Mouse (Mus musculus) megakaryocyte, embryonic 14.5 days (primary cell): Measurements from ENCODE around the gene Bcas3.

Source experiments
- FLI1 ChIP-seq: IDR thresholded peaks from 2 replicates; pipeline ENCODE4 v1.6.1; 2012; ENCODE audit warnings: low read length, inconsistent platforms, mixed read lengths
- GATA1 ChIP-seq: IDR thresholded peaks from 3 replicates; pipeline ENCODE4 v1.6.1; 2012; ENCODE audit warnings: mixed read lengths, low read length, inconsistent platforms, borderline replicate concordance

- TF ChIP-seq FLI1, result no peak
- TF ChIP-seq GATA1, result no peak
Measured at GRCm38 (mm10) chr11:85470508-85470907, 117.5 kb downstream of the Bcas3 start.
